ENCODE assay signal across 8 mouse cellular contexts in the genomic region with DNA sequence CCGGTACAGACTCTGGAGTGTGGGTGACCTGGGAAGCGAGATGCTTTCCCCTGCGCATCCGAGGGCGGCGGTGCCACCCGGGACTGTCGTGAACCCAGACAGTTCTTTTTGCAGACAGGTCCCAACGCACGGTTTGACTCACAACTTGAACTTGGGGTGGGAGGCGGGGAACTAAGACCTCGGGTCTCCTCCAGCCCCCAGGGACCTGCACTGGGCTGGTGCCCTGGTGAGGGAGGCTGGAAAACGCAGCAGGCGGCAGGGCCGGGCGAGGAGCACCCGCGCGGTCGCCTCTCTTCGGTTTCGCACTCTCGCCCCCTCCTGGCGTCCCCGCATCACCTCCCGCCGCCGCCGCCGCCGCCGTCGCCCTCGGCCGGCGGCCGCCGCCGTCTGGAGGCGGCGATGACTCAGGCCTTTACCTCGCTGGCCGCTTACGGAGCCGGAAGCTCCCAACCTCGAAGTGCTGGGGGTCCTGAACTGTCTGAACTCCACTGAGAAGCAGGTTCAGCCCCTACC. TPM values are rescaled to one million over a fixed set of nuclear protein-coding genes. Genes with fewer than 3 reads are reported as not detected.
DNase-seq lines count a peak whose midpoint lies in the region; ATAC-seq and TF ChIP-seq lines count a peak whose summit lies in the region.

No protein-coding gene starts in this region.

- no peaks in the 10 kb centered on the region for H3K79me2 ChIP-seq in myocyte (ENCODE audit: control insufficient read depth, insufficient read depth)

- TF ChIP-seq POLR2A in myocyte (IDR thresholded peaks at IDR 0.05; ENCODE audit: insufficient read length, low read depth): no peak

- H3K27ac ChIP-seq in forebrain, postnatal 0 days (ENCODE audit: low read depth, low read length): no peak overlapping the region
- H3K27ac ChIP-seq in hindbrain, embryonic 16.5 days (ENCODE audit: low read depth, low read length): no peak overlapping the region; the same call in 1 of the 2 replicates
- no peak overlapping the region for H3K27ac ChIP-seq in liver, embryonic 11.5 days (ENCODE audit: low read depth, low read length)

- DNase-seq in layer of hippocampus, postnatal 10 days (ENCODE audit: low spot score in 2 of 2): peak; percentile 55 to 74
- no peak for DNase-seq in layer of hippocampus, adult 9-11 months
- DNase-seq in adrenal gland, postnatal 14 days: peak; percentile 83
- DNase-seq in forebrain, postnatal 0 days: peak; percentile 49
- DNase-seq in liver, embryonic 11.5 days (ENCODE audit: low spot score): peak; percentile 55
- DNase-seq in urinary bladder, postnatal 14 days (ENCODE audit: low spot score): peak; percentile 65

- no peaks in the 10 kb centered on the region for H3K9me3 ChIP-seq in forebrain, postnatal 0 days (ENCODE audit: low read length)
- H3K9me3 ChIP-seq in hindbrain, embryonic 16.5 days (ENCODE audit: control insufficient read depth, low read length): no peaks in the 10 kb centered on the region
- H3K9me3 ChIP-seq in liver, embryonic 11.5 days (ENCODE audit: control insufficient read depth, low read length): no peaks in the 10 kb centered on the region

- WGBS in forebrain, postnatal 0 days: under 1% methylated on average over 42 of the region's 46 CpGs
- 2% methylated on average over 26 of the region's 46 CpGs for WGBS in hindbrain, embryonic 16.5 days
- under 1% methylated on average over 46 of the region's 46 CpGs for WGBS in liver, embryonic 11.5 days

- no peaks in the 10 kb centered on the region for H3K36me3 ChIP-seq in forebrain, postnatal 0 days (ENCODE audit: insufficient read depth)
- H3K36me3 ChIP-seq in hindbrain, embryonic 16.5 days (ENCODE audit: control insufficient read depth, insufficient read depth, low read length): no peaks in the 10 kb centered on the region
- no peaks in the 10 kb centered on the region for H3K36me3 ChIP-seq in liver, embryonic 11.5 days (ENCODE audit: control insufficient read depth, insufficient read depth, low read length)
- H3K36me3 ChIP-seq in myocyte (ENCODE audit: control insufficient read depth, insufficient read depth): no peaks in the 10 kb centered on the region

- peak overlapping the region; percentile 46 for H3K4me3 ChIP-seq in forebrain, postnatal 0 days (ENCODE audit: low read depth, low read length)
- peak overlapping the region; percentile 63 for H3K4me3 ChIP-seq in hindbrain, embryonic 16.5 days (ENCODE audit: low read length)
- H3K4me3 ChIP-seq in liver, embryonic 11.5 days (ENCODE audit: low read depth, low read length): peak overlapping the region; percentile 49
- H3K4me3 ChIP-seq in myocyte: peak overlapping the region; percentile 12

- H3K4me2 ChIP-seq in forebrain, postnatal 0 days (ENCODE audit: low read depth): peak overlapping the region; percentile 89
- peak overlapping the region; percentile 95 for H3K4me2 ChIP-seq in hindbrain, embryonic 16.5 days (ENCODE audit: low read length)
- peak overlapping the region; percentile 82 for H3K4me2 ChIP-seq in liver, embryonic 11.5 days
- peak overlapping the region; percentile 90 for H3K4me2 ChIP-seq in myocyte (ENCODE audit: low read depth)

- no peak overlapping the region for H3ac ChIP-seq in myocyte (ENCODE audit: control insufficient read depth, insufficient read length)

- 0 out of 2 replicates have a peak, but pooled peaks cover 7% of the 10 kb centered on the region for H3K27me3 ChIP-seq in forebrain, postnatal 0 days (ENCODE audit: insufficient read depth, low read length)
- H3K27me3 ChIP-seq in hindbrain, embryonic 16.5 days (replicated peaks; ENCODE audit: control insufficient read depth, insufficient read depth, low read length): no peaks in the 10 kb centered on the region; the same call in 1 of the 2 replicates
- peaks cover 66% of the 10 kb centered on the region for H3K27me3 ChIP-seq in liver, embryonic 11.5 days (replicated peaks; ENCODE audit: control insufficient read depth, insufficient read depth, low read length)
- H3K27me3 ChIP-seq in myocyte (ENCODE audit: control insufficient read depth, insufficient read depth, insufficient read length): peaks cover 45% of the 10 kb centered on the region

- 0 out of 2 replicates have a peak, but pooled peaks cover 10% of the 10 kb centered on the region for H3K4me1 ChIP-seq in forebrain, postnatal 0 days (ENCODE audit: insufficient read depth)
- H3K4me1 ChIP-seq in hindbrain, embryonic 16.5 days (ENCODE audit: control insufficient read depth, insufficient read depth, low read depth, low read length): peaks cover 25% of the 10 kb centered on the region
- H3K4me1 ChIP-seq in liver, embryonic 11.5 days (replicated peaks; ENCODE audit: control insufficient read depth, insufficient read depth, low read length): peaks cover 5% of the 10 kb centered on the region

- peak; percentile 58 for ATAC-seq in forebrain, postnatal 0 days
- peak; percentile 46 for ATAC-seq in hindbrain, embryonic 16.5 days
- no peak; the same call in 1 of the 2 replicates for ATAC-seq in liver, embryonic 11.5 days (replicated peaks; ENCODE audit: low FRiP score)

- H3K9ac ChIP-seq in forebrain, postnatal 0 days: peak overlapping the region; percentile 59
- peak overlapping the region; percentile 73 for H3K9ac ChIP-seq in hindbrain, embryonic 16.5 days (ENCODE audit: low read depth, low read length)
- no peak overlapping the region for H3K9ac ChIP-seq in liver, embryonic 11.5 days (ENCODE audit: low read depth, low read length)

- peak; percentile 35; the same call in 1 of the 2 replicates for TF ChIP-seq CTCF in forebrain, postnatal 0 days (IDR thresholded peaks at IDR 0.05; ENCODE audit: low read depth)

TF ChIP-seq in myocyte, 11 proteins besides CTCF, POLR2A, EP300 and RAD21:
- TF ChIP-seq TCF3 (IDR thresholded peaks at IDR 0.05; ENCODE audit: insufficient read length, low read depth): no peak
- TF ChIP-seq MYOD1 (IDR thresholded peaks at IDR 0.05; ENCODE audit: control insufficient read depth in 1 of 3, insufficient read length in 2 of 3, low read depth in 2 of 3): no peak
- no peak for TF ChIP-seq CEBPB (IDR thresholded peaks at IDR 0.05; ENCODE audit: insufficient read depth, poor library complexity, severe bottlenecking)
- no peak for TF ChIP-seq TCF12 (IDR thresholded peaks at IDR 0.05; ENCODE audit: insufficient read depth, poor library complexity, severe bottlenecking)

RNA-seq across cellular contexts. Expression of gene Olfm2, which starts 18.5 kb away (rescaled TPM):
- 100 to 1,000 TPM; 123 to 138 TPM for total RNA-seq in layer of hippocampus, postnatal 10 days (2021)
- 1.6 and 2.4 TPM in 2 replicates for total RNA-seq in adrenal gland, postnatal 14 days (2021)
- 251 and 263 TPM in 2 replicates for total RNA-seq in forebrain, postnatal 0 days (2014; rRNA removed)
- polyA plus RNA-seq in forebrain, postnatal 0 days (2015; fragmentation: Nextera tagmentation; extraction: Ambion mirVana): 210 and 249 TPM in 2 replicates
- polyA plus RNA-seq in hindbrain, embryonic 16.5 days (2015; fragmentation: Nextera tagmentation; extraction: Ambion mirVana): 250 and 269 TPM in 2 replicates
- polyA plus RNA-seq in liver, embryonic 11.5 days (2014; fragmentation: Nextera tagmentation; extraction: Ambion mirVana): 1.2 and 1.3 TPM in 2 replicates
- polyA plus RNA-seq in myocyte (2012; fragmentation: generic; extraction: Trizol): 0.11 TPM

Comparison
In these comparisons a context has a peak if more than half of its experiments do, and no peak if none do; other contexts are left out.
1. H3K4me3 ChIP-seq: peak in every context shown above with its lines; median percentile 63 in hindbrain, embryonic 16.5 days; 49 in liver, embryonic 11.5 days; 46 in forebrain, postnatal 0 days; 12 in myocyte.
2. RNA of gene Olfm2, which starts 18.5 kb away (polyA plus RNA-seq): 250 to 269 TPM in hindbrain, embryonic 16.5 days and 210 to 249 TPM in forebrain, postnatal 0 days; 1.2 to 1.3 TPM in liver, embryonic 11.5 days and 0.11 TPM in myocyte (single experiment); every median in the first group is over 10 times any median in the second.
3. Peak in every context shown above with its lines, with median percentiles within 50 percentile points of each other: H3K4me2 ChIP-seq.